Mouse (Mus musculus) E14TG2a.4 (cell line): ENCODE data around the gene Tbx5.

Experiments used
- CTCF ChIP-seq: conservative IDR thresholded peaks from 2 replicates; pipeline ENCODE4 v1.5.1; 2014; ENCODE audit warnings: low read length
- NANOG ChIP-seq: IDR thresholded peaks from 2 replicates; pipeline ENCODE4 v1.6.1; 2014; ENCODE audit warnings: borderline replicate concordance, low read length, mixed read lengths

DNA sequence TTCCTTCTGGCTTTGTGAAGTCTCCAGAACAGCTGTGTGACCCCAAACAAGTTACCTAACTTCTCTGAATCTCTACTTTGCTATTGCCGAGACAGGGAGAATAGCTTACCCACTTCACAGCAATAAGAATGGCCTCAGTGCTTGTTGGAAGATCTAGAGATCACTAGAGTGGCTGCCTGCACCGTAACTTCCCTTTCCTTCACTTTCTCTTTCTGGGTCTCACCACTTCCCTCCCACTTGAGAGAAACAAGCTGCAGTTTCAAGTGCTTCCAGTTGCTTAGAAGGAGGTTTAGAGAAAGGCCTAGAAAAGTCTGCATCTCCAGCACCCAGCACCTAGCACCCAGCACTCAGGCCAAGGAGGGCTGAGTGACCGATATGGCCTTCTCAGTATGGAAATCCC lies 64.1 kb downstream of the Tbx5 start:
- TF ChIP-seq CTCF, result no peak
- no peak for TF ChIP-seq NANOG
